Mouse (Mus musculus) megakaryocyte-erythroid progenitor cell, adult 5-6 weeks (primary cell): ENCODE data around the gene H2-Oa. TPM values are rescaled to one million over a fixed set of nuclear protein-coding genes. Genes with fewer than 3 reads are reported as not detected.
A peak's percentile ranks its signal among the peaks of the same experiment; 100 is the strongest.

Source experiments
- ATAC-seq: replicated peaks from 2 replicates; pipeline ENCODE4 v1.8.0; 2016; ENCODE audit warnings: mild to moderate bottlenecking, inconsistent platforms; ENCODE audit not compliant: severe bottlenecking, poor library complexity, low FRiP score, low TSS enrichment
- total RNA-seq, 2 experiments: library from RNA; stranded (forward) in 1 of 2; stranded (reverse) in 1 of 2; fragments of 200-1000, 215-1000 nt in 1 of 2; fragments of >200 nt in 1 of 2; fragmentation: Nextera tagmentation in 1 of 2; gene quantifications; 2 replicates each; pipeline ENCODE4 v1.2.3; 2014 to 2017

The H2-Oa gene
- total RNA-seq (2014; fragmentation: Nextera tagmentation) (6.2 and 15.1 TPM in 2 replicates), total RNA-seq (2017) (0.75 and 5.8 TPM in 2 replicates)

DNA sequence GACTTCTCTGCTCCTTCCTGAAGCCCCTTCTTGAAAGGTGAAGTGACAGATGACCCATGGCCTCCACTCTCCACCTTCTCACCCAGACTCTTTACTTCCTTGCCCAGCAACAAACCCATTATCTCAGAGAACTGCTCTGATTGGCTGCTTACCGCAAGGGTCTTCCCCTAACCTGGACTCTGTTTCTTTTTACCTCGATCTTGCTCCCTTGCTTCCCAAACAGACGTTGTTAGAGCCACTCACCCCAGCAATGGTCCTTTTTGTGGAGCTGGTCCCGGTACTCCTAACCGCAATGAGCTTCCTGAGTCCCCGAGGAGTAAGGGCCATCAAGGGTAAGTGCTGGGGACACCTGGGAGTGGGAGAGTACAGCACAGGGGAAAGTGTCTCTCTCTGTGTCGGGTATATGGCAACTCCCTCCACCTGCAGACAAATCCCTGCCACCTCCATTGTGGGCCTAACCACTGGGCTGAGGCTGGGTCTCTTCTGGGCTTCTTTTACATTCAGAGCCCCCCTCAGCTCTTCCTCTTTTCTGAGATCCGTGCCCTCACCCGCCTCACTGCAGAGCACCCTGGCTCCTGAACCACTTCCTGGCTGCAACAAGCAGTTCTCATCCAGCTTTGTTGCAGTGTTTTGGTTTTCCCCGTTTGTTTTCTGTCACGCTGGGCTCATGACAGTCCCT lies at the start of gene H2-Oa:
H2-Oa (plus strand) TSS at position 144 of the 679 bp plus-strand sequence.
- no peak for ATAC-seq

GRCm38 (mm10) chr17:34045941-34046340 lies 46.2 kb upstream of the H2-Oa start:
- no peak for ATAC-seq

DNA sequence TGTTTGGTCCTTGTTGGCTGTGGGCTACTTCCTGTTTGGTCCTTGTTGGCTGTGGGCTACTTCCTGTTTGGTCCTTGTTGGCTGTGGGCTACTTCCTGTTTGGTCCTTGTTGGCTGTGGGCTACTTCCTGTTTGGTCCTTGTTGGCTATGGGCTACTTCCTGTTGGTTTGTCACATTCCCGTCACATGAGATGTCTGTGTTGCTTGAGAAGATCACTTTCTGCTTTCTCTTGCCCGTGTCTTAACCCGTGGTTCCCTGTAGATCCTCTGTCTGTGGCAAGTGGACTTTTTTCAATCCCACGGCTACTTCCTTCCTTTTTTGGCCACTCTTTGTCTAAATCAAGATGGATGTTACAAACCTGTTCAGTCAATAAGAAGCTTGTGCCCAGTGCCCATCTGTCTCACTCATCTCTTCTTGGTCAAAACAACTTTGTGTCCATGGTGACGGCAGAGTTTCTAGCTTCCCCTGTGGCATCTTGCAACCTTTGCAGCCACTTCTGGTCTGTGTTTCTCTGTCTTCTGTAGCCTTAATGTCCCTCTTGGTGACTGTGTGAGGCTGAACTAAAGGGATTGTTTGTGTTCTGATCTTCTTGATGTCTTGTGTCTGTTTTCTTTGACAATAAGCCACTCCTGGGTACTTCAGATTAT lies 44.6 kb upstream of the H2-Oa start:
- no peak for ATAC-seq

- no peak for ATAC-seq
Observed at GRCm38 (mm10) chr17:34057224-34057623, 34.9 kb upstream of the H2-Oa start.

- ATAC-seq, result no peak
Observed at GRCm38 (mm10) chr17:34068864-34069263, 23.3 kb upstream of the H2-Oa start.

DNA sequence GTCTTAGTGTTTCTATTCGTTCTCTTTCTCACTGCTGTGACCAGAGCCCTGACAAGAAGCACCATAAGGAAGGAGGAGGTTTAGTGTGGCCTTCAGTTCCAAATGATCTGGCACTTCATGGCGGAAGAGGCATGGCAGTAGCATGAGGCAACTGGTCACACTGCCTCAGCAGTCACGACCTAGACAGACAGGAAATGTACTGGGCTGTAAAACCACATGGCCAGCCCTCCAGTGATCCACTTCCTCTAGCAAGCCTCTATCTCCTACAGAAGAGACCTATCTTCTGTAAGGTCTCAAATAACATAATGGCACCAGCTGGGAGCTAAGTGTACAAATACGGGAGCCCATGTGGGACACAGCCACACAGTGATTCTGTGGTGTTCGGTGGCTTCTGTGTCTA lies 20.0 kb upstream of the H2-Oa start:
- ATAC-seq, result no peak

DNA sequence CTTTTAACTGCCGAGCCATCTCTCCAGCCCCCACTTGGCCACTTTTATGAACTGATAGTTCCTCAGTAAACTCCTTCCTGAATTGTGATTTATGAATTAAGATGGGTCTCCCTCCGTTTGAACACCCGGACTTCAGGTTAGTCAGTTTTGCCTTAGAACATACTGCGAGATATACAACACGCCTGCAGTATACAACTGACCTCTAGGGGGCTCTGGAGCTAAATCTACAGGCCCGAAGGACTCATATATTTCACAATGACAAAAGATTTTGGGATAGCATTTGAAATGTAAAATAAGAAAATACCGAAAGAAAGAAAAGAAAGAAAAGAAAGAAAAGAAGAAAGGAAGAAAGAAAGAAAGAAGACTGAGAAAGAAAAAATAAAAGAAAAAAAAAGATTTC lies 16.9 kb upstream of the H2-Oa start:
- ATAC-seq, result no peak

- no peak for ATAC-seq
Observed at GRCm38 (mm10) chr17:34077549-34077948, 14.6 kb upstream of the H2-Oa start.

DNA sequence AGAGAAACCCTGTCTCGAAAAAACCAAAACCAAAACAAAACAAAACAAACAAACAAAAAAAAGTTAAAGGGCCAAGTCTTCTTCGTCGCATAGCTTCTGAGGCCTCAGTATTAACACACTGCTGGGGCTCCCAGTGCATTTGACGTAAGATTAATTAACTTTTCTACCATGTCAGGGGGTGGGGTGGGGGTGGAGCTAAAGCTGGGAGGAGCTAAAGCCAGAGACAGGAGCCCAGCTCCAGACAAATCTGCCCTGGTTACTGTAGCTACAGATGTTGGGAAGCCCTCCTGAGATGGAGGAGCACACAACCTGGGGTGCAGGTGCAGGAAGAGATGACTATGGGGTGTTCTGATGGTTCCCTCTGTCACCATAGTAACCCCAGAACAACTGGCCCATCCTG lies 14.0 kb upstream of the H2-Oa start:
- ATAC-seq, result peak; percentile 27; the same call in 1 of the 2 replicates

- ATAC-seq, result no peak
Observed at GRCm38 (mm10) chr17:34079002-34079401, 13.1 kb upstream of the H2-Oa start.

GRCm38 (mm10) chr17:34079621-34080020 lies 12.5 kb upstream of the H2-Oa start:
- peak; percentile 74 for ATAC-seq

GRCm38 (mm10) chr17:34083104-34083503 lies 9.0 kb upstream of the H2-Oa start:
- ATAC-seq, result no peak

- no peak for ATAC-seq
Observed at GRCm38 (mm10) chr17:34087386-34087785, 4.8 kb upstream of the H2-Oa start.

GRCm38 (mm10) chr17:34088124-34088523 lies 4.0 kb upstream of the H2-Oa start:
- 0 out of 2 replicates have a peak, but pooled peaks have one; percentile 28 for ATAC-seq

GRCm38 (mm10) chr17:34090923-34091322 lies 1.2 kb upstream of the H2-Oa start:
- ATAC-seq, result 0 out of 2 replicates have a peak, but pooled peaks have one; percentile 58

- ATAC-seq, result peak; percentile 52
Observed at GRCm38 (mm10) chr17:34093199-34093874, 1.2 kb downstream of the H2-Oa start.

DNA sequence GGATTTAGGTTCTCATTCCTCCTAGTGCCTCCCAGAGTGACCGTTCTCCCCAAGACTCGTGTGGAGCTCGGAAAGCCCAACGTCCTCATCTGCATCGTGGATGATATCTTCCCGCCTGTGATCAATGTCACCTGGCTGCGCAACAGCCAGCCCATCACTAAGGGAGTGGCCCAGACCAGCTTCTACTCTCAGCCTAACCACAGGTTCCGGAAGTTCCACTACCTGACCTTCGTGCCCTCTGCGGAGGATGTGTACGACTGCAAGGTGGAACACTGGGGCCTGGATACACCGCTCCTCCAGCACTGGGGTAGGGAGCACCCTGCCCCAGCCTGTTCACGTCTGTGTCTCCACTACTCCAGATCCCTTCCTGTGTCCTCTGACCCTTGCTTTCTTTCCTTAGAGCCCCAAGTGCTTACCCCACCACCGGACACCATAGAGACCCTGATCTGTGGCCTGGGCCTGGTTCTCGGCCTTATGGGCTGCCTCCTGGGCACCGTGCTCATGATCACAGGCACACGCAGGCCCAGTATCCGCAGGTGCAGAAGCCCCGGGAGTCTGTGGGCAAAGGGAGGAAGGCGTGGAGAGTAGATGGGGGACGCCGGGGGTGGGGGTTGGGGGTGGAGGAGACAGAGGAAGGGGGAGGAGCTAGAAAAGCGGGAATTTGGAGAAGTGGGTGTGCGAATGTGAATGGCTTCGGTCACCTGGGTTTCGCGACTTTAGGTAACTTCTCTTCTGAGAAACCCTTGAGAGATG lies 2.3 kb downstream of the H2-Oa start:
- no peak for ATAC-seq

DNA sequence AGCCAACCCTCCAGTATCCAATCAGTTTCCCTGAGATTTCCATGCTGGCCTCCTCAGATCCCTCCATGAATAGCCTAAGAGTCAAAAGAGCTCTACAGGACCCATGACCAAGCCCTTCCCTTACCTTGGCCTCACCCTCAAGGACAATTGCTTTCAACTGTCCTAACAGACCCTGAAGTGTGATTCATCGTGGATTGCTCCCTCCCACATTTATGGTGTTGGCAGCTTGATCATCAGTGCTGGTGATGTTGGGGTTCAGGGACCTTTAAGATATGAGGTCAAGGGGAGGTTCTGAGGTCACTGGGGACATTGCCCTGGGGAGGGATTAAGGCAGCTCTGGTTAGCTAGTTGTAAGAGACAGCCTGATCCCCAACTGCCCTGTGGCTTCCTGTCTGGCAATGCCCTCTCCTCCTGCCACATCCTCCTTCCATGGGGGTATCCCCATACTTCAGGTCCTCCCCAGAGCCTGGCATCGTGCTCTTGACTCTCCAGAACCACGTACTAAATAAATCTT lies 4.4 kb downstream of the H2-Oa start:
- ATAC-seq, result no peak

- ATAC-seq, result no peak
Observed at GRCm38 (mm10) chr17:34097272-34097671, 5.1 kb downstream of the H2-Oa start.
